Mouse (Mus musculus): ENCODE results near the gene Upk1a. TPM values are rescaled to one million over a fixed set of nuclear protein-coding genes. Genes with fewer than 3 reads are reported as not detected.
A peak's percentile ranks its signal among the peaks of the same experiment; 100 is the strongest.

The Upk1a gene
- total RNA-seq (2021), result under 1 TPM in 1 of 2 experiments, not detected in 1; 0.36 TPM
- 2.8 and 4.8 TPM in 2 replicates for polyA plus RNA-seq (2012; rRNA removed)
- long read RNA-seq, result 0 reads

- TF ChIP-seq EP300 (IDR thresholded peaks at IDR 0.05; ENCODE audit: insufficient read depth, low read depth, low read length), result no peak
- H3K9ac ChIP-seq (ENCODE audit: low read depth, low read length), result no peak within 1 kb of the TSS
- H3K27me3 ChIP-seq (ENCODE audit: control insufficient read depth, insufficient read depth, low read length), result no peaks in the 10 kb centered on the region
- H3K4me3 ChIP-seq, result no peak within 1 kb of the TSS
- H3K27ac ChIP-seq, result no peak within 1 kb of the TSS
- intact Hi-C loops (cut with DNase I), result loop anchor here (1.0 kb wide), 1 partner anchor 24 kb away; no protein-coding TSS in a partner anchor
- no peaks in the 10 kb centered on the region for H3K79me2 ChIP-seq (replicated peaks; ENCODE audit: control insufficient read depth, insufficient read depth, low read length)
- no peak for DNase-seq
- no peaks in the 10 kb centered on the region for H3K36me3 ChIP-seq (ENCODE audit: control insufficient read depth, insufficient read depth, low read length)
- WGBS, result 77% methylated on average over 8 of the region's 8 CpGs
- H3K4me1 ChIP-seq (ENCODE audit: control insufficient read depth, insufficient read depth, low read length), result no peaks in the 10 kb centered on the region
These were observed at the start of gene Upk1a for GRCm38 (mm10) chr7:30612654-30613402. Gene Upk1a, minus strand, starts transcription at chr7:30612847.

DNA sequence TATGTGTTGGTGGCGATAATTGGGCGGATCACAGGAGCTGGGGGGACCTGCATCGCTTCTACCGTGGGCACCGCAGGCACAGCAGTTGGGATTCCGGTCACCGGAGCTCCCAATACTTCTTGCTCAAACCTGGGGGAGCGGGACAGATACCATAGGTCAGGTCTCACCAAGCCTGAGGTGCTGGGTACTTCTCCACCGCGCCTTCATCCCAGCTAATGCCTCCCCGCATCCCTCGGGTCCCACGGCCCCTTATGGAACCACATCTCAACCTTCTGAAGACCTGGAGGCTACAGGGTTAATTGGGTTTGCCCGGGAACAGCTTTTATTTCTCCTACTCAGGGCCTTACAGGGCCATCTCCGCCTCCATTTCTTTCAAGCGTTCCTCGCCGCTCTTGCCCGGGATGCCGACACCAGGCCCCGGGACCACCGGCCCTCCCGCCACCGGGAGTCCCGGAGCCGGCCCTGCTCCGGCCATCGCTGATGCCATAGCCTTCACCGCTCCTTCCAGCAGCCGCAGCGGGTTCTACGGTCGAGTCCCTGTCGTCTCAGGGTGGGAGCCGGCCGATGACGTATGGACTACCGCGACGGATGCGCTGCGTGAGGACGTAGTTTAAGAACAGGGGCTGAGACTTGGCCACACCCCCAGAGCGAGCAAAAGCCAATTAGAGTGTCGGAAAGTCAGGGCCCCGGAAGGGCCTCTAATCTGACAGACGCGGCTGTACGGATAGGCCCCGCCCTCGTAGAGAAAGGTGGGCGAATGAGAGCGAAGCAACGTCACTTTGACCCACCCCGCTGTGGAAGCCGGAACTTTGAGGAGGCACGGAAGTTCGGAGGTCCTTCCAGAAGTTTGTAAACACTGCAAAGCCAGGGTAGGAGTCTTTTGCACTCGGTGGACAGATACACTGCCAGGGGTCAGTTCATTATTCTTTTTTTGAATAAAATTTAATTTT is 37.2 kb upstream of the Upk1a start, which contains the start of gene Rbm42:
Rbm42 (minus strand) TSS at position 727 of the 950 bp plus-strand sequence.
- DNase-seq, result peak; percentile 95 to 99
- no peak for TF ChIP-seq EP300 (IDR thresholded peaks at IDR 0.05; ENCODE audit: insufficient read depth, low read depth, low read length)
- TF ChIP-seq POLR2A (IDR thresholded peaks at IDR 0.05; ENCODE audit: insufficient read depth, low read depth, low read length), result peak; percentile 89
- Histone ChIP-seq H3K4me3 (peak within 1 kb of the TSS; percentile 97), H3K27ac (peak within 1 kb of the TSS; percentile 85), H3K9ac (ENCODE audit: low read depth, low read length) (peak within 1 kb of the TSS; percentile 86), H3K79me2 (replicated peaks; ENCODE audit: control insufficient read depth, insufficient read depth, low read length) (0 out of 2 replicates have a peak, but pooled peaks cover 2% of the 10 kb centered on the region), H3K4me1 (ENCODE audit: control insufficient read depth, insufficient read depth, low read length) (peaks cover 2% of the 10 kb centered on the region; the same call in 1 of the 2 replicates), H3K27me3 (ENCODE audit: control insufficient read depth, insufficient read depth, low read length) (no peaks in the 10 kb centered on the region), H3K36me3 (ENCODE audit: control insufficient read depth, insufficient read depth, low read length) (peaks cover 2% of the 10 kb centered on the region; the same call in 1 of the 2 replicates)
- WGBS, result 1% methylated on average over 59 of the region's 59 CpGs
- intact Hi-C loops (cut with DNase I), result loop anchor here (2.0 to 5.0 kb wide), 4 partner anchors 15 to 77 kb away; partner anchors contain the start of genes Cox6b1, Haus5, Kmt2b and Tmem147

DNA sequence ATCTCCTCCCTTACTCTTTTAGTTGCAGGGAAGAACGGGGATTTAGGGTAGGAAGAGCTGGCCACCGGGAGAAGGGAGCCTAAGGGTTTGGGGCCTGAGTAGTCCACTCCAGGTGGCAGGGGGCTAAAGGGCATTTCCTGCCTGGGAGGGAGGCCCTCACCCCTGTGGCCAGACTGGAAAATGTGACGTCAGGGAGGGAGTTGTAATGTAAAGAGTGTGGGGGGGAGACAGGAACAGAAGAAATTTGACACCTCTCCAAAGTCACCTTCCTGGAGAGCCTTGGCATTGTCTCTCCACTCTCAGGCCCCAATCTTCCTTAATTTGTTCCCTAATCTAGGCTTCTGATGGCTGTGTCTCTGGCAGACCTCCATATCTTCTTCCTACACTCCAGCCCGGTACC is 26.4 kb upstream of the Upk1a start:
- no peak for TF ChIP-seq POLR2A (IDR thresholded peaks at IDR 0.05; ENCODE audit: insufficient read depth, low read depth, low read length)
- TF ChIP-seq CTCF (IDR thresholded peaks at IDR 0.05), result no peak
- TF ChIP-seq EP300 (IDR thresholded peaks at IDR 0.05; ENCODE audit: insufficient read depth, low read depth, low read length), result no peak
- H3K9ac ChIP-seq (ENCODE audit: low read depth, low read length), result no peak overlapping the region
- intact Hi-C loops (cut with DNase I), result no loop called here
- WGBS, result 12% methylated on average over 4 of the region's 4 CpGs
- H3K27ac ChIP-seq, result no peak overlapping the region
- no peaks in the 10 kb centered on the region for H3K79me2 ChIP-seq (replicated peaks; ENCODE audit: control insufficient read depth, insufficient read depth, low read length)
- H3K4me1 ChIP-seq (ENCODE audit: control insufficient read depth, insufficient read depth, low read length), result no peaks in the 10 kb centered on the region
- no peak for DNase-seq
- peaks cover 10% of the 10 kb centered on the region for H3K27me3 ChIP-seq (ENCODE audit: control insufficient read depth, insufficient read depth, low read length)
- H3K4me3 ChIP-seq, result no peak overlapping the region
- H3K36me3 ChIP-seq (ENCODE audit: control insufficient read depth, insufficient read depth, low read length), result no peaks in the 10 kb centered on the region

GRCm38 (mm10) chr7:30636395-30636794 is 23.7 kb upstream of the Upk1a start:
- H3K4me1 ChIP-seq (ENCODE audit: control insufficient read depth, insufficient read depth, low read length), result no peaks in the 10 kb centered on the region
- no peak overlapping the region for H3K27ac ChIP-seq
- no peaks in the 10 kb centered on the region for H3K36me3 ChIP-seq (ENCODE audit: control insufficient read depth, insufficient read depth, low read length)
- intact Hi-C loops (cut with DNase I), result no loop called here
- H3K9ac ChIP-seq (ENCODE audit: low read depth, low read length), result no peak overlapping the region
- DNase-seq, result no peak
- H3K27me3 ChIP-seq (ENCODE audit: control insufficient read depth, insufficient read depth, low read length), result peaks cover 15% of the 10 kb centered on the region
- no peak overlapping the region for H3K4me3 ChIP-seq
- WGBS, result 12% methylated on average over 11 of the region's 11 CpGs
- TF ChIP-seq EP300 (IDR thresholded peaks at IDR 0.05; ENCODE audit: insufficient read depth, low read depth, low read length), result no peak
- TF ChIP-seq CTCF (IDR thresholded peaks at IDR 0.05), result no peak
- TF ChIP-seq POLR2A (IDR thresholded peaks at IDR 0.05; ENCODE audit: insufficient read depth, low read depth, low read length), result no peak
- no peaks in the 10 kb centered on the region for H3K79me2 ChIP-seq (replicated peaks; ENCODE audit: control insufficient read depth, insufficient read depth, low read length)

- WGBS, result 2% methylated on average over 5 of the region's 5 CpGs
These were observed 23.1 kb upstream of the Upk1a start, which contains the start of gene Etv2 for GRCm38 (mm10) chr7:30635752-30636151. Gene Etv2, minus strand, starts transcription at chr7:30635852.

More at GRCm38 (mm10) chr7:30635752-30636151, 23.1 kb upstream of the Upk1a start, which contains the start of gene Etv2:
- intact Hi-C loops (cut with DNase I), result no loop called here
- Histone ChIP-seq H3K27me3 (ENCODE audit: control insufficient read depth, insufficient read depth, low read length) (peaks cover 15% of the 10 kb centered on the region), H3K79me2 (replicated peaks; ENCODE audit: control insufficient read depth, insufficient read depth, low read length) (no peaks in the 10 kb centered on the region), H3K4me1 (ENCODE audit: control insufficient read depth, insufficient read depth, low read length) (no peaks in the 10 kb centered on the region), H3K4me3 (no peak within 1 kb of the TSS), H3K36me3 (ENCODE audit: control insufficient read depth, insufficient read depth, low read length) (no peaks in the 10 kb centered on the region), H3K9ac (ENCODE audit: low read depth, low read length) (no peak within 1 kb of the TSS), H3K27ac (no peak within 1 kb of the TSS)
- DNase-seq, result no peak
- TF ChIP-seq CTCF (IDR thresholded peaks at IDR 0.05) (no peak), EP300 (IDR thresholded peaks at IDR 0.05; ENCODE audit: insufficient read depth, low read depth, low read length) (no peak), POLR2A (IDR thresholded peaks at IDR 0.05; ENCODE audit: insufficient read depth, low read depth, low read length) (no peak)

All from heart, adult 2 months (tissue).